Mouse (Mus musculus): Measurements from ENCODE around the gene Adra2c. TPM values are rescaled to one million over a fixed set of nuclear protein-coding genes. Genes with fewer than 3 reads are reported as not detected.

Adra2c gene
- polyA plus RNA-seq, 1 experiment = not detected

- no peak for TF ChIP-seq POLR2A (IDR thresholded peaks at IDR 0.05; ENCODE audit: insufficient read depth, low read length)
- no peak for TF ChIP-seq CTCF (IDR thresholded peaks at IDR 0.05; ENCODE audit: low read depth, low read length)
- no peak for TF ChIP-seq EP300 (IDR thresholded peaks at IDR 0.05; ENCODE audit: insufficient read depth, low read depth, low read length)
- Histone ChIP-seq H3K9ac (ENCODE audit: low read depth, poor library complexity, severe bottlenecking) (no peak overlapping the region), H3K4me3 (ENCODE audit: low read depth, low read length) (no peak overlapping the region), H3K27ac (ENCODE audit: insufficient read depth, low read length) (no peak overlapping the region), H3K9me3 (replicated peaks; ENCODE audit: control insufficient read depth, insufficient read depth, low read length, poor library complexity, severe bottlenecking) (no peaks in the 10 kb centered on the region), H3K27me3 (ENCODE audit: control insufficient read depth, insufficient read depth, low read length, poor library complexity, severe bottlenecking) (no peaks in the 10 kb centered on the region), H3K4me1 (ENCODE audit: control insufficient read depth, insufficient read depth, low read length) (no peaks in the 10 kb centered on the region), H3K36me3 (ENCODE audit: control insufficient read depth, insufficient read depth, low read length, poor library complexity, severe bottlenecking) (no peaks in the 10 kb centered on the region)
Measured at GRCm38 (mm10) chr5:35330822-35331221, 52.7 kb downstream of the Adra2c start.

Other genes with a start within 250 kb of the Adra2c start
- 1.1 TPM in 1 of 2 replicates, not detected in the other for gene Hgfac, start 236.8 kb upstream of the Adra2c start, polyA plus RNA-seq (2011; ENCODE audit: insufficient read depth, insufficient read length, low read depth, missing spikeins)
- 0.26 TPM in 1 of 2 replicates, not detected in the other for gene Dok7, start 221.6 kb upstream of the Adra2c start, polyA plus RNA-seq (2011; ENCODE audit: insufficient read depth, insufficient read length, low read depth, missing spikeins)
- gene Lrpap1, start 172.6 kb upstream of the Adra2c start, polyA plus RNA-seq (2011; ENCODE audit: insufficient read depth, insufficient read length, low read depth, missing spikeins) = 115 and 127 TPM in 2 replicates
- not detected in 2 replicates for gene Hmx1, start 110.8 kb downstream of the Adra2c start, polyA plus RNA-seq (2011; ENCODE audit: insufficient read depth, insufficient read length, low read depth, missing spikeins)
- gene Cpz, start 247.4 kb downstream of the Adra2c start, polyA plus RNA-seq (2011; ENCODE audit: insufficient read depth, insufficient read length, low read depth, missing spikeins) = 4.6 and 6.8 TPM in 2 replicates